Mouse (Mus musculus) left cerebral cortex, adult 2 months (tissue): Measurements from ENCODE around the gene Tdrd6. TPM values are rescaled to one million over a fixed set of nuclear protein-coding genes. Genes with fewer than 3 reads are reported as not detected.

ENCODE experiments used
- DNase-seq, 2 experiments: peaks; one replicate each; pipeline ENCODE4 v3.0.0; 2021 to 2022; ENCODE audit warnings: low spot score in 2 of 2, mixed read lengths in 1 of 2; ENCODE audit errors: extremely low spot score in 1 of 2
- H3K27ac ChIP-seq: fragments of 200-600 bp; 2 replicates; pipeline ENCODE4 v1.8.1; 2022
- H3K4me3 ChIP-seq: fragments of 200-600 bp; 2 replicates; pipeline ENCODE4 v1.8.1; 2022
- CTCF ChIP-seq: fragments of 200-600 bp; IDR thresholded peaks from 2 replicates; pipeline ENCODE4 v1.8.1; 2022; ENCODE audit warnings: antibody characterized with exemption, mild to moderate bottlenecking, moderate library complexity
- intact Hi-C: fragments of 180-260 bp; cut with DNase I; formaldehyde crosslinking; loops from one replicate; pipeline ENCODE4 v1.15.1; 2025
- total RNA-seq, 2 experiments: library from RNA; stranded (reverse); gene quantifications; 2 replicates each; pipeline ENCODE4 v1.2.3; 2021

Gene Tdrd6
- total RNA-seq, 2 experiments from 2014 or later, result 0.48 to 0.94 TPM

GRCm38 (mm10) chr17:43567992-43568888 lies 61.9 kb downstream of the Tdrd6 start, which contains the start of gene Pla2g7:
TSS of gene Pla2g7 (plus strand) at chr17:43568098.
- H3K27ac ChIP-seq, result peak within 1 kb of the TSS; percentile 45
- DNase-seq, result peak; percentile 40 to 43
- no peak for TF ChIP-seq CTCF
- H3K4me3 ChIP-seq, result peak within 1 kb of the TSS; percentile 50
- intact Hi-C loops, result no loop called here

DNA sequence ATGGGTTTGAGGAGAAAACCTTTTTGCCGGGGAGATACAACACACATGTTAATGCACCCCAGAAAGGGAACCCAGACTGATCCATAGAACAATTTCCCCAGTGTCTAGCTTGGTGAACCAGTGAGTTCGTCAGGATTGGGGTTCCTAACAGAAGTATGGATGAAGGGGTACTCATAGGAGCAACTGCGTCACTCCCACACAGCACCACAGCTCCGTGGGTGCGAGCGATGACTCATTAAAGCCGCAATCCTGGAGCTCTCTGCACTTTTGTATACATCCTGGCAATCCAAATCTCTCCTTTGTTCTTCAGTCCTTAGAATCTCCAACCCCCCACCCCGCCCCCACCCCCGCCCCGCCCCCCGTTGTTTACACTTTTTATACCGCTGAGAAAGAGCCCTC lies 62.5 kb downstream of the Tdrd6 start:
- Histone ChIP-seq H3K27ac (no peak overlapping the region), H3K4me3 (no peak overlapping the region; the same call in 1 of the 2 replicates)
- peak; percentile 23 to 33 for DNase-seq
- intact Hi-C loops, result no loop called here
- TF ChIP-seq CTCF, result no peak

Other genes starting within 250 kb of the Tdrd6 start
- not detected for gene Mep1a, start 127.5 kb downstream of the Tdrd6 start, total RNA-seq
- under 1 TPM; 0.26 to 0.27 TPM for gene Ankrd66, start 86.7 kb downstream of the Tdrd6 start, total RNA-seq
- 10 to 100 TPM; 80.9 to 84.9 TPM for gene Pla2g7, start 62.2 kb downstream of the Tdrd6 start, total RNA-seq
- 10 to 100 TPM; 47.9 to 51.3 TPM for gene Slc25a27, start 36.9 kb upstream of the Tdrd6 start, total RNA-seq
- 1 to 10 TPM; 2.0 to 3.6 TPM for gene Cyp39a1, start 37.1 kb upstream of the Tdrd6 start, total RNA-seq
- gene Rcan2, start 171.1 kb upstream of the Tdrd6 start, total RNA-seq, result 100 to 1,000 TPM; 176 to 182 TPM